Mouse (Mus musculus): ENCODE measurements around the gene Cdh4. TPM values are rescaled to one million over a fixed set of nuclear protein-coding genes. Genes with fewer than 3 reads are reported as not detected.

The Cdh4 gene
- total and polyA plus RNA-seq, 2 experiments from 2014 or later: 58.9 to 84.0 TPM

- no peak for ATAC-seq
- Histone ChIP-seq H3K4me2 (ENCODE audit: low read depth) (no peak overlapping the region), H3K27me3 (ENCODE audit: insufficient read depth, low read length) (no peaks in the 10 kb centered on the region), H3K9ac (no peak overlapping the region), H3K36me3 (ENCODE audit: insufficient read depth) (no peaks in the 10 kb centered on the region), H3K4me1 (ENCODE audit: insufficient read depth) (peaks cover 5% of the 10 kb centered on the region; the same call in 1 of the 2 replicates), H3K27ac (ENCODE audit: low read depth, low read length) (no peak overlapping the region), H3K4me3 (ENCODE audit: low read depth, low read length) (no peak overlapping the region), H3K9me3 (ENCODE audit: low read length) (no peaks in the 10 kb centered on the region)
- TF ChIP-seq CTCF (IDR thresholded peaks at IDR 0.05; ENCODE audit: low read depth): no peak
- 54% methylated on average over 9 of the region's 9 CpGs for WGBS
- no peak for DNase-seq
Measured at GRCm38 (mm10) chr2:179834892-179835291, 392.7 kb downstream of the Cdh4 start.

GRCm38 (mm10) chr2:179835570-179835969, 393.3 kb downstream of the Cdh4 start:
- H3K27me3 ChIP-seq (ENCODE audit: insufficient read depth, low read length): no peaks in the 10 kb centered on the region
- 45% methylated on average over 7 of the region's 7 CpGs for WGBS
- H3K4me2 ChIP-seq (ENCODE audit: low read depth): no peak overlapping the region
- DNase-seq (no peak), ATAC-seq (no peak)
- no peak overlapping the region for H3K4me3 ChIP-seq (ENCODE audit: low read depth, low read length)
- no peaks in the 10 kb centered on the region for H3K36me3 ChIP-seq (ENCODE audit: insufficient read depth)
- no peaks in the 10 kb centered on the region for H3K9me3 ChIP-seq (ENCODE audit: low read length)
- no peak overlapping the region for H3K27ac ChIP-seq (ENCODE audit: low read depth, low read length)
- TF ChIP-seq CTCF (IDR thresholded peaks at IDR 0.05; ENCODE audit: low read depth): no peak
- H3K4me1 ChIP-seq (ENCODE audit: insufficient read depth): peaks cover 5% of the 10 kb centered on the region; the same call in 1 of the 2 replicates
- no peak overlapping the region for H3K9ac ChIP-seq

DNA sequence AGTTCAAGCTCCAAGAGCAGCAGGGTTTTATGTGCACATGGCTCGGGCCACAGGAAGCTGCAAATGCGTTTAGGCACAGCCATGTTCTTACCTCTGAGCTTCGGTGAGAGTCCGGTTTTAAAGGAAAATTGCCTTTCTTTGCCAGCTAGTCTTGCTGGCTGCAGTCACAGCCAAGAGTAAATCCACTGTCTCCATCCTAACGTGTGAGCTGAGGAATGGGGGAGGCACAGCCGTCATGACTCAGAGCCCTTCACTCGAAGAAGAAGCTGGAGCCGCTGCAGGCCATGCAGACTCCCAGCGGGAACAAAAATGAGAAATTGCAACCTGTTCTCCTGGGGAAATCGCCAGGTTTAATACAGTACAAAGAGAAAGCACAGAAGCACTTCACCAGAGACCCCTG, 395.0 kb downstream of the Cdh4 start:
- Histone ChIP-seq H3K9ac (no peak overlapping the region), H3K4me2 (ENCODE audit: low read depth) (no peak overlapping the region), H3K4me1 (ENCODE audit: insufficient read depth) (peaks cover 5% of the 10 kb centered on the region; the same call in 1 of the 2 replicates), H3K27me3 (ENCODE audit: insufficient read depth, low read length) (no peaks in the 10 kb centered on the region), H3K4me3 (ENCODE audit: low read depth, low read length) (no peak overlapping the region), H3K9me3 (ENCODE audit: low read length) (no peaks in the 10 kb centered on the region), H3K27ac (ENCODE audit: low read depth, low read length) (no peak overlapping the region), H3K36me3 (ENCODE audit: insufficient read depth) (no peaks in the 10 kb centered on the region)
- no peak for DNase-seq
- ATAC-seq: peak; percentile 38
- TF ChIP-seq CTCF (IDR thresholded peaks at IDR 0.05; ENCODE audit: low read depth): no peak
- 42% methylated on average over 10 of the region's 10 CpGs for WGBS

GRCm38 (mm10) chr2:179838036-179838435, 395.8 kb downstream of the Cdh4 start:
- no peaks in the 10 kb centered on the region for H3K36me3 ChIP-seq (ENCODE audit: insufficient read depth)
- ATAC-seq: no peak
- no peak overlapping the region for H3K4me3 ChIP-seq (ENCODE audit: low read depth, low read length)
- H3K27ac ChIP-seq (ENCODE audit: low read depth, low read length): no peak overlapping the region
- DNase-seq: no peak
- no peak overlapping the region for H3K9ac ChIP-seq
- no peak for TF ChIP-seq CTCF (IDR thresholded peaks at IDR 0.05; ENCODE audit: low read depth)
- 77% methylated on average over 7 of the region's 7 CpGs for WGBS
- peaks cover 5% of the 10 kb centered on the region; the same call in 1 of the 2 replicates for H3K4me1 ChIP-seq (ENCODE audit: insufficient read depth)
- H3K27me3 ChIP-seq (ENCODE audit: insufficient read depth, low read length): no peaks in the 10 kb centered on the region
- no peak overlapping the region for H3K4me2 ChIP-seq (ENCODE audit: low read depth)
- H3K9me3 ChIP-seq (ENCODE audit: low read length): no peaks in the 10 kb centered on the region

GRCm38 (mm10) chr2:179842610-179843389, 400.6 kb downstream of the Cdh4 start:
- TF ChIP-seq CTCF (IDR thresholded peaks at IDR 0.05; ENCODE audit: low read depth): no peak
- Histone ChIP-seq H3K9me3 (ENCODE audit: low read length) (no peaks in the 10 kb centered on the region), H3K4me3 (ENCODE audit: low read depth, low read length) (no peak overlapping the region), H3K27ac (ENCODE audit: low read depth, low read length) (no peak overlapping the region), H3K9ac (no peak overlapping the region), H3K4me1 (ENCODE audit: insufficient read depth) (no peaks in the 10 kb centered on the region), H3K4me2 (ENCODE audit: low read depth) (no peak overlapping the region), H3K36me3 (ENCODE audit: insufficient read depth) (no peaks in the 10 kb centered on the region), H3K27me3 (ENCODE audit: insufficient read depth, low read length) (no peaks in the 10 kb centered on the region)
- DNase-seq (peak; percentile 51), ATAC-seq (peak; percentile 78)
- 72% methylated on average over 12 of the region's 12 CpGs for WGBS

- no peak overlapping the region for H3K9ac ChIP-seq
Measured at GRCm38 (mm10) chr2:179849732-179850131, 407.5 kb downstream of the Cdh4 start.

DNA sequence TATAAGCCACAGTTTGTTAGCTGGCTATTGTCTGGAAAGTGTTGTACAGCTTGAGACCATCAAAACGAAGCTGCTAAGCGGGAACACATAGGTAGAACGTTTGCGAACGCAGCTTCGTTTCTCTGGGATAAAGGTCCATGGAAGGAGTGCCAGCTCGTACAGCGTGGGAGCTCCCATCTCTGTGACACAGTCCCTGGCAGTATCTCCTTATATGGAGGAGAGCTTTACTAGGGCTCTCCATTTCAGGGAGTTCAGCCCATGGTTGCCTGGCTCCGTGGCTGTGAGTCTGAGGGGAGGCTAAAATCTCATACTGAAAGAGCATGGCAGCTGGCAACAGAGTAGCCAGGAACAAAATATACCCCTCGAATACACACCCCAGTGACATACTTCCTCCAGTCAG, 409.9 kb downstream of the Cdh4 start:
- Histone ChIP-seq H3K9me3 (ENCODE audit: low read length) (no peaks in the 10 kb centered on the region), H3K36me3 (ENCODE audit: insufficient read depth) (no peaks in the 10 kb centered on the region), H3K9ac (no peak overlapping the region), H3K4me2 (ENCODE audit: low read depth) (no peak overlapping the region), H3K4me1 (ENCODE audit: insufficient read depth) (0 out of 2 replicates have a peak, but pooled peaks cover 4% of the 10 kb centered on the region), H3K4me3 (ENCODE audit: low read depth, low read length) (no peak overlapping the region), H3K27ac (ENCODE audit: low read depth, low read length) (no peak overlapping the region), H3K27me3 (ENCODE audit: insufficient read depth, low read length) (no peaks in the 10 kb centered on the region)
- DNase-seq (no peak), ATAC-seq (no peak)
- no peak for TF ChIP-seq CTCF (IDR thresholded peaks at IDR 0.05; ENCODE audit: low read depth)
- WGBS: 76% methylated on average over 10 of the region's 10 CpGs

More at GRCm38 (mm10) chr2:179849732-179850131, 407.5 kb downstream of the Cdh4 start:
- Histone ChIP-seq H3K4me3 (ENCODE audit: low read depth, low read length) (no peak overlapping the region), H3K4me2 (ENCODE audit: low read depth) (no peak overlapping the region), H3K36me3 (ENCODE audit: insufficient read depth) (no peaks in the 10 kb centered on the region), H3K9me3 (ENCODE audit: low read length) (no peaks in the 10 kb centered on the region), H3K27me3 (ENCODE audit: insufficient read depth, low read length) (no peaks in the 10 kb centered on the region), H3K27ac (ENCODE audit: low read depth, low read length) (no peak overlapping the region), H3K4me1 (ENCODE audit: insufficient read depth) (no peaks in the 10 kb centered on the region)
- no peak for ATAC-seq
- DNase-seq: no peak
- TF ChIP-seq CTCF (IDR thresholded peaks at IDR 0.05; ENCODE audit: low read depth): no peak
- WGBS: 41% methylated on average over 9 of the region's 9 CpGs

Measured in forebrain, postnatal 0 days (tissue).